Mouse (Mus musculus) testis, adult 2 months (tissue): Measurements from ENCODE around the gene Cand2. TPM values are rescaled to one million over a fixed set of nuclear protein-coding genes. Genes with fewer than 3 reads are reported as not detected.
A peak's percentile ranks its signal among the peaks of the same experiment; 100 is the strongest.

Experiments used
- H3K27ac ChIP-seq: fragments of 200-500 bp; 2 replicates; pipeline ENCODE4 v1.5.1; 2012; ENCODE audit warnings: low read depth, low read length; ENCODE audit not compliant: control insufficient read depth, insufficient read depth
- H3K27me3 ChIP-seq: fragments of 200-500 bp; 2 replicates; pipeline ENCODE4 v1.6.1; 2012; ENCODE audit warnings: mild to moderate bottlenecking, low read length, moderate library complexity; ENCODE audit not compliant: control insufficient read depth, insufficient read depth
- H3K36me3 ChIP-seq: fragments of 200-500 bp; 2 replicates; pipeline ENCODE4 v1.6.1; 2012; ENCODE audit warnings: mild to moderate bottlenecking, low read length; ENCODE audit not compliant: control insufficient read depth, insufficient read depth
- H3K4me1 ChIP-seq: fragments of 200-500 bp; 2 replicates; pipeline ENCODE4 v1.6.1; 2012; ENCODE audit warnings: low read length; ENCODE audit not compliant: control insufficient read depth, insufficient read depth
- H3K4me3 ChIP-seq: fragments of 200-500 bp; 2 replicates; pipeline ENCODE4 v1.5.1; 2012; ENCODE audit warnings: low read depth, mild to moderate bottlenecking, low read length, moderate library complexity, mixed read lengths; ENCODE audit not compliant: control insufficient read depth
- CTCF ChIP-seq: fragments of 200-500 bp; IDR thresholded peaks from 2 replicates; pipeline ENCODE4 v1.5.1; 2012; ENCODE audit warnings: low read depth, mild to moderate bottlenecking, inconsistent platforms, low read length, moderate library complexity; ENCODE audit not compliant: control insufficient read depth, insufficient read depth, insufficient replicate concordance
- POLR2A ChIP-seq: fragments of 200-500 bp; IDR thresholded peaks from 2 replicates; pipeline ENCODE4 v1.6.1; 2012; ENCODE audit warnings: low read depth, mild to moderate bottlenecking, inconsistent platforms, low read length, moderate library complexity; ENCODE audit not compliant: control insufficient read depth
- polyA plus RNA-seq: library from polyadenylated mRNA; depleted of rRNA; stranded (reverse); fragments of >200 nt; gene quantifications from 2 replicates; pipeline ENCODE4 v1.2.3, GENCODE M21; 2012

The Cand2 gene
- polyA plus RNA-seq, 1 experiment, result 7.2 TPM

DNA sequence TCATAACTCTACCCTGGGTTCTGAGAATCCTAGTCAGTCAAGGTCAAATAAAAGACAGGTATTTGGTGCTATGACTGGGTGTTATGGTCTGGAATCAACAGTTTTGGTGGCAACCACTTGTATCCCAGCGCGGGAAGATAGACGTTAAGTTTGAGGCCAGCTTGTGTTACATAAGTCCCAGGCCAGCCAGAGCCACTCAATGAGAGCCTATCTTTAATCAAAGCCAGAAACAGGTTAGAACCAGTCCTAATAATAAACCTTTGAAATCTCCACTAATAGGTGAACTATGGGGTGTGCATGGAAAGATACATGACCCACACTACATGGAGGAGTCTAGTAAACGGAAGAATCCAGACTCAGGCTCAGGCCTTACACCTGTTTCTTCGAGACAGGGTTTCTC, 64.4 kb downstream of the Cand2 start:
- Histone ChIP-seq H3K27ac (no peak overlapping the region), H3K4me3 (peak overlapping the region; percentile 89)
- TF ChIP-seq POLR2A, result no peak
- TF ChIP-seq CTCF, result no peak

DNA sequence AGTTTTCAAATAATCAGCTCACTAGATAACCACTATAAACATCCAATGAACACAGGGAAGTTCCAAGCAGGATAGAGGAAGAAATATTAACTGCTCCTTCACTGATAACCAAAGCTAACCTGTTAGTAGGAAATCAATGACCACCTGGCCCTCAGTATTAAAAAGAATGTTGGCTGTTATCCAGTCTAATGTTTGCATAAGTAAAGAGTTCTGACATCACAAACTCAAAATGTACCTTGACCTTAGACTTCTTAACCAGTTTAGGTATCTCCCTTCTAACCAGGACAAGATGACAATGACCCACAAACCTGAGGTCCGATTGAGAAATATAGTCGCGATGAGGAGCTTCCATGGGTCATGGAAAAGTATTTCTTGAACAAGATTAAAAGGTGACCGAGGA, 70.7 kb downstream of the Cand2 start:
- Histone ChIP-seq H3K4me1 (no peaks in the 10 kb centered on the region), H3K27ac (no peak overlapping the region), H3K36me3 (no peaks in the 10 kb centered on the region), H3K4me3 (no peak overlapping the region), H3K27me3 (no peaks in the 10 kb centered on the region)
- no peak for TF ChIP-seq CTCF
- TF ChIP-seq POLR2A, result no peak

More for the DNA sequence above, 64.4 kb downstream of the Cand2 start:
- H3K4me1 ChIP-seq, result peaks cover 8% of the 10 kb centered on the region
- H3K36me3 ChIP-seq, result no peaks in the 10 kb centered on the region
- no peaks in the 10 kb centered on the region for H3K27me3 ChIP-seq

DNA sequence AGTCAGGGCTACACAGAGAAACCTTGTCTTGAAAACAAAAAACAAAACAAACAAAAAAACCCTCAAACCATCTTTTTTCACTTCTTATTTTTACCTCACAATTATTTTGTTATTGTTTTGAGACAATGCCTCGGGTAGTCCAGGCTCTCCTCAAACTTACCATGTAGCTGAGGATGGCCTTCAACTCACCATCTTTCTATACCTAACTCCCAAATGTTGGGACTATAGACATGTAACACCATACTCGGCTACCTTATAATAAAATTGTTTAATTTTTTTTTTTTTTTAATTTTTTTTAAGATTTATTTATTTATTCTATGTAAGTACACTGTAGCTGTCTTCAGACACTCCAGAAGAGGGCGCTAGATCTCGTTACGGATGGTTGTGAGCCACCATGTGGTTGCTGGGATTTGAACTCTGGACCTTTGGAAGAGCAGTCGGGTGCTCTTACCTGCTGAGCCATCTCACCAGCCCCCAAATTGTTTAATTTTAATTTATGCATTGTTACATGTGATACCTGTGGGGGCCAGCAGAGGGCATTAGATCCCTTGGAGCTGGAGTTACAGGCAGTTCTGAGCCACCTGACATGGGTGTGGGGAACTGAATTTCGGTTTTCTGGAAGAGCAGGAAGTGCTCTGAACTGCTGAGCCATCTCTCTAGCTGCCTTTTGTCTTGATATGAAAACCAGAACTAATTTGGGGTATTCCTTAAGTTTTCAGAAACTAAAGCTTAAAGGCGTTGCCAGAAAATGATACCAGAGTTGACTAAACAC, 72.5 kb downstream of the Cand2 start:
- Histone ChIP-seq H3K27ac (no peak overlapping the region), H3K4me1 (no peaks in the 10 kb centered on the region), H3K36me3 (no peaks in the 10 kb centered on the region), H3K4me3 (no peak overlapping the region), H3K27me3 (no peaks in the 10 kb centered on the region)
- TF ChIP-seq POLR2A (no peak), CTCF (peak; percentile 34; the same call in 1 of the 2 replicates)

DNA sequence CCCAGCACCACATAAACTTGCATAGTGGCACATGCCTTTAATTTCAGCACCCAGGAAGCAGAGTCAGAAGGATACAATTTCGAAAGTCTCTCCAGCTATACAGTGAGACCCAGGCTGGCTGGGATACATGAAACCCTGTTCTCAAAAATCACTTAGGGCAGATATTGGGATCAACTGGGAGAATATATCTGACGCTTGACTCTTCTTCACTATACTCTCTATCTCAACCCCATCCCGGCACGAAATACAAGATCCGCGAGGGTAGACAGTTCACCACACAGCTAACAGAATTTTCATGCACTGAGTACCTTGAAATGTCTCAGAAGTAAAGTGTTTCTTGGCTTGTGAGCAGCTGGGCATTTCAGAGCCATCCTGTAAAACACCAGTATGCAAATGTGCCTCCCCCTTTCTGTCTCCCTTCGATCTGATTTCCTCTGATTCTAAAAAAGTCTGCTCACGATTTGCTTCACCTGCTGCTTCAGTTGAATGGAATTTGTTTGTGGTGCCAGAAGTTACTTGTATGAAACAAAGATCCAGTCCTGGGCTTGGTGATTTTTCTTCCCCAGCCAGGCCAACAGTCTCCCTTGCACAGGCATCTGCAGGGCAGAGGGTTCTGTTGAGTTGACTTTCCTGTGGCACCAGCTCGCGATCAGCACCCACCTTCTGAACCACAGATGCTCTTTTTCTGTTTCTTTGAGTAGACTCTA, 74.4 kb downstream of the Cand2 start:
- no peak overlapping the region for H3K4me3 ChIP-seq
- no peaks in the 10 kb centered on the region for H3K36me3 ChIP-seq
- H3K27ac ChIP-seq, result no peak overlapping the region
- no peaks in the 10 kb centered on the region for H3K27me3 ChIP-seq
- TF ChIP-seq CTCF (no peak), POLR2A (no peak)
- no peaks in the 10 kb centered on the region for H3K4me1 ChIP-seq

DNA sequence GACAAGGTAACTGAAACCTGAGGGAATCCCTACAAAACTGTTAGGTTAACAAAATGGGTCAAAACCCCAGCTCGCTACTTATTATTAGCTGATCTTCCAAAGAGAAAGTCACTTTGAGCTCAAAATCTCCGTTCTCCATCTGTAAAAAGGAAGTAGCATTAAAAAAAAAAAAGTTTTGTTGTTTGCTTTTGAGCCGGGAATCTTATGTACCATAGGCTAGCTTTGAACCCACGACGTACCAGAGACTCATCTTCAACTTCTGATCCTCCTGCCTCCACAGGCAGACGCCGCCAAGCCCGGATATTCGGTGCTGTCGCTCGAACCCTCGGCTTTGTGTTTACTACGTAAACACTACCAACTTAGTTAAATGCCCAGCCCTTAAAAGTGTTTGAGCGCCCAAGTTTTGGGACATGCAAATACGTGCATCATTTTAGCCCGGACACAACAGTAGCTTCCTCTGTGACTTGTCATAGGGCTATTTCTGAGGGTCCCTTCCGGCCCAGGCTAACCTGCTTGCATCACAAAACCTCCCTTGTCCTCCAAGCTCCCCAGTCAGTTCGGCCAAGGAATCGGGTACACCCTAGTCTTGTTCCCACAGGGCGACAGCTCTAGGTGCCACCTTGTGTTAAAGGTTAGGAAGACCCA, 78.2 kb downstream of the Cand2 start:
- Histone ChIP-seq H3K36me3 (no peaks in the 10 kb centered on the region; the same call in 1 of the 2 replicates), H3K4me1 (peaks cover 2% of the 10 kb centered on the region), H3K4me3 (peak overlapping the region; percentile 100), H3K27ac (peak overlapping the region; percentile 85), H3K27me3 (no peaks in the 10 kb centered on the region)
- no peak; the same call in 1 of the 2 replicates for TF ChIP-seq POLR2A
- no peak for TF ChIP-seq CTCF

DNA sequence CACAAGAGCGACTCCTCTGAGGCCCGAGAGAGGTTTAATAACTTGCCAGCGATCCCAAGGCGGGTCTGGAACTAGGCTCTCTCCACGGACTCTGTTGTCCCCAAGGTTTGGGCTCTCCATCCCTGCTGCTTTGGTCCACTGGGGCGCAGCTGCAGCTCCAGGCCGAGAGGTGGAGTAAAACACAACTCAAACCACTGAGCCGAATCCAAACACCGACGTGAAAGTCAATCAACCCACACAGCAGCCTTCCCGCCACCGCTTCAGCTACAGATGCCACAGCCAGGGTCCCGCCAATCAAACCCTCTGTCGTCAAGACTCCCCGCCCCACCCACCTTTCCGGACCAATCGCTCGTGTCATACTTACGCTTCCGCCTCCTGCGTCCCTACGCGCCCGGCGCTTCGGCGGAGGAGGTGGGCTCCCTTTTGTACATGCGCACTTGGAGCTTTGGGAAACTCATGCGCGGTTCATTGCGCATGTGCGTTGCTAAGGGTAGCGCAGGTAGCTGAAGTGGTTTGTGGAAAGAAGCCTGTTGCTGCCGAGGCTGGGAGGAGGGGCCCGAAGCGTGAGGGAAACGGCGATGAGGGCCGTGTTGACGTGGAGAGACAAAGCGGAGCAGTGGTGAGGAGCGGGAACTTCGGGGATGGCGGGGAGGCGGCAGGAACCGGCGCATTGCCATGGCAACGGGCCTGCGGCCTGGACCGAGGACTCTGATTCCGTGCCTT, 78.9 kb downstream of the Cand2 start, which contains the start of the genes Mbd4 and Ift122:
Gene Mbd4, minus strand, starts transcription at position 281 of the 723 bp plus-strand sequence.
Gene Ift122, plus strand, starts transcription at position 380 of the 723 bp plus-strand sequence.
- TF ChIP-seq CTCF (peak; percentile 25; the same call in 1 of the 2 replicates), POLR2A (peak; percentile 78)
- Histone ChIP-seq H3K4me1 (peaks cover 2% of the 10 kb centered on the region), H3K36me3 (no peaks in the 10 kb centered on the region; the same call in 1 of the 2 replicates), H3K27me3 (no peaks in the 10 kb centered on the region), H3K4me3 (peak within 1 kb of the TSS; percentile 100), H3K27ac (peak within 1 kb of the TSS; percentile 100)
